Mouse (Mus musculus) brain, embryonic 18.5 days (tissue): Measurements from ENCODE around the gene Bckdk.

ENCODE experiments used
- DNase-seq: peaks from one replicate; pipeline ENCODE4 v3.0.0-alpha.2; 2012; ENCODE audit warnings: low read depth, low spot score

Bckdk gene

GRCm38 (mm10) chr7:127903971-127904796 lies at the start of gene Bckdk:
Gene Bckdk, plus strand, starts transcription at chr7:127904082.
- peak; percentile 56 for DNase-seq

GRCm38 (mm10) chr7:127858258-127858657 lies 45.6 kb upstream of the Bckdk start:
- DNase-seq = no peak

- DNase-seq = no peak
Measured at GRCm38 (mm10) chr7:127866434-127866833, 37.4 kb upstream of the Bckdk start.

- DNase-seq = no peak
Measured at GRCm38 (mm10) chr7:127867641-127868040, 36.2 kb upstream of the Bckdk start.

- no peak for DNase-seq
Measured at GRCm38 (mm10) chr7:127869149-127869810, 34.6 kb upstream of the Bckdk start.

- no peak for DNase-seq
Measured at GRCm38 (mm10) chr7:127870136-127870821, 33.6 kb upstream of the Bckdk start.

GRCm38 (mm10) chr7:127874812-127875626 lies 28.9 kb upstream of the Bckdk start:
- no peak for DNase-seq

GRCm38 (mm10) chr7:127875627-127876001 lies 28.3 kb upstream of the Bckdk start:
- peak; percentile 93 for DNase-seq

- peak; percentile 88 for DNase-seq
Measured at GRCm38 (mm10) chr7:127876041-127876466, 27.8 kb upstream of the Bckdk start, which contains the start of gene Zfp646. Gene Zfp646, plus strand, starts transcription at chr7:127876221.

GRCm38 (mm10) chr7:127876467-127877348 lies 27.2 kb upstream of the Bckdk start, which contains the start of gene Zfp668:
Gene Zfp668, minus strand, starts transcription at chr7:127876828.
- DNase-seq = peak; percentile 92

GRCm38 (mm10) chr7:127879301-127879700 lies 24.6 kb upstream of the Bckdk start:
- DNase-seq = no peak

- DNase-seq = no peak
Measured at GRCm38 (mm10) chr7:127880431-127880830, 23.5 kb upstream of the Bckdk start.

GRCm38 (mm10) chr7:127885951-127886350 lies 17.9 kb upstream of the Bckdk start:
- no peak for DNase-seq

GRCm38 (mm10) chr7:127886551-127886950 lies 17.3 kb upstream of the Bckdk start:
- DNase-seq = no peak

GRCm38 (mm10) chr7:127887191-127887590 lies 16.7 kb upstream of the Bckdk start:
- DNase-seq = no peak

GRCm38 (mm10) chr7:127887781-127888180 lies 16.1 kb upstream of the Bckdk start:
- no peak for DNase-seq

GRCm38 (mm10) chr7:127888821-127889220 lies 15.1 kb upstream of the Bckdk start:
- no peak for DNase-seq

- no peak for DNase-seq
Measured at GRCm38 (mm10) chr7:127890798-127891197, 13.1 kb upstream of the Bckdk start, which contains the start of gene Prss53. Gene Prss53, minus strand, starts transcription at chr7:127890970.

- DNase-seq = no peak
Measured at GRCm38 (mm10) chr7:127894480-127894879, 9.4 kb upstream of the Bckdk start.

GRCm38 (mm10) chr7:127895442-127895841 lies 8.4 kb upstream of the Bckdk start, which contains the start of the genes Gm21974 and Vkorc1:
Gene Gm21974, minus strand, starts transcription at chr7:127895454.
Gene Vkorc1, minus strand, starts transcription at chr7:127895617.
- DNase-seq = peak; percentile 91
